Mouse (Mus musculus) CH12F3 (cell line): ENCODE measurements around the gene Sptb.

ENCODE experiments used
- in situ Hi-C: fragments of 300-500 bp; cut with MboI; formaldehyde crosslinking; loops from 2 replicates; pipeline ENCODE4 v1.14.3; 2020; ENCODE audit warnings: low sequenced_read_pairs

Sptb gene

DNA sequence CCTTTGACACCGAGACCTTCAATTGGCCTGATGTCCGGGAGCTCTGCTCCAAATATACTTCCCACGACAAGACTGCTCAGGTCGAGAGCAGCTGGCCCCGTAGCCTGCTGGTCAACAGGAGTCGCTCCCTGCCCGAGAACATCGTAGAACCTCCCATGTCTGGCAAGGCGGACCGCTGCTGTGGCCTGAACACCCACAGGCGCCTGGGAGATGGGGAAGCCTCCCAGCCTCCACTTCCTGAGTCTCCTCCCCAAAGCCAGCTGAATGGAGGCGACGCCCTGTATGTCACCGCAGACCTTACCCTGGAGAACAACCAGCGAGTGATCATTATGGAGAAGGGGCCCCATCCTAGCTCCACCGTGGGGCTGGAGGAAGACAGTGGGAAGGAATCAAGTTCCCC is 132.5 kb downstream of the Sptb start:
- in situ Hi-C loops = no loop called here

DNA sequence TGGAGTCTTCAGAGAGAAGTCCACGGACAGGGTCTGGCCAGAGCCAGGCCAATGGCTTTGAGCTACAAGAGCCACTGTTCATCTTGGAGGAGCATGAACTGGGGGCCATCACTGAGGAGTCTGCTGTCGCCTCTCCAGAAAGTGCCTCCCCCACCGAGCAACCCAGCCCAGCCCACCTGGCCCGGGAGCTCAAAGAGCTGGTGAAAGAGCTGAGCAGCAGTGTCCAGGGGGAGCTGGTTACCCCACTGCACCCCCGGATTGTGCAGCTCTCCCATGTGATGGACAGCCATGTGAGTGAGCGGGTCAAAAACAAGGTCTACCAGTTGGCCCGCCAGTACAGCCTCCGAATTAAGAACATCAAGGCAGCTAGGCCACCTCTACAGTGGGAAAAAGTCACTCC is 133.5 kb downstream of the Sptb start:
- in situ Hi-C loops = no loop called here

DNA sequence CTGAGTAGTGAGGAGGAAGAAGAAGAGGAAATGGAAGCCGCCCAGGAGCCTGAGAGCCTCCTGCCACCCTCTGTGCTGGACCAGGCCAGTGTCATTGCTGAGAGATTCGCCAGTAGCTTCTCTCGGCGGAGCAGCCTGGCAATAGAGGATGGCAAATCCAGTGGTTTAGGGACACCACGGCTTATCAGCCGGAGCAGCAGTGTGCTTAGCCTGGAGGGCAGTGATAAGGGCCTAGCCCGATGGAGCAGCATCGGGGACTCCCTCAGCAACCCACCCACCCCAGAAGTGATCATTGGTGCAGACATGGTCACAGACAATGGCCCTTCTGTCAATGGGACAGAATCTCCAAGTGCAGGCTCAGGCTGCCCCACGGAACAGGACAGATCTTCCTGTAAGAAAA is 134.3 kb downstream of the Sptb start:
- in situ Hi-C loops = no loop called here

DNA sequence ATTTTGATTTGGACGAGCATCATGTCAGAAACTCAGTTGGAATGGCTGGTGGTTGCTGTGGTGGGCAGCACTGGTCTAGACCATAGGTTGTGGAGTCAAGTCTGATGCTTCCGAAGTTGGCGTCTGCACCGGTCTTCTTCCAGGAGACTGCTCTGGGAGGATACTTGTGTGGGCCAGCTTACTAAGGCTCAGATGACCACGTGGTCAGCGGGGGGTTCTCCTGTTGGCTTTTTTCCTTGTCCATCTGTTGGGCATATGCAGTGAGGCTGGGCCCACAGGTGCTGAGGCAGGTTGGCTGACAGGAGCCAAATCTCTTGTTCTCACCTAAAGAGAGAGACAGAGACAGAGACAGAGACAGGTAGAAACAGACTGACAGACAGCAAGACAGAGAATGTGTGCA is 135.5 kb downstream of the Sptb start:
- in situ Hi-C loops = no loop called here

DNA sequence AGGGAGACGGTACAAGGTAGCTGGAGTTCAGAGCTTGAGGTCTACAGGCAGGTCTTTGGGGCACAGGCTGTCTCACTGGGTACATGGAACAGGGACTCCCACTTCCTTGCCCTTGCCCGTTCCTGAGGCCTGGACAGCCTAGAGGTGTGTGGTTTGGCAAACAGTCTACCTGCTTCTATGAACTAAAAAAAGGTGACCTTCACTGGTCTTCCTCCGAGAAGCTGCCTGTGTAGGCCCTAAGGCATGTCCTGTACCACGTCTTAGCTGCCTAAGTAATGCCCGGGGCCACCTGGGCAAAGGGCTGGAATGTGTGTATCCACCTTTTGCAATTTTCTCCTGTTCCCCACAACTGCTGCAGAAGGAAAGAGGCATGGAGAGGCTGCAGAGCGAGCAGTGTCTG is 137.0 kb downstream of the Sptb start:
- in situ Hi-C loops = no loop called here

DNA sequence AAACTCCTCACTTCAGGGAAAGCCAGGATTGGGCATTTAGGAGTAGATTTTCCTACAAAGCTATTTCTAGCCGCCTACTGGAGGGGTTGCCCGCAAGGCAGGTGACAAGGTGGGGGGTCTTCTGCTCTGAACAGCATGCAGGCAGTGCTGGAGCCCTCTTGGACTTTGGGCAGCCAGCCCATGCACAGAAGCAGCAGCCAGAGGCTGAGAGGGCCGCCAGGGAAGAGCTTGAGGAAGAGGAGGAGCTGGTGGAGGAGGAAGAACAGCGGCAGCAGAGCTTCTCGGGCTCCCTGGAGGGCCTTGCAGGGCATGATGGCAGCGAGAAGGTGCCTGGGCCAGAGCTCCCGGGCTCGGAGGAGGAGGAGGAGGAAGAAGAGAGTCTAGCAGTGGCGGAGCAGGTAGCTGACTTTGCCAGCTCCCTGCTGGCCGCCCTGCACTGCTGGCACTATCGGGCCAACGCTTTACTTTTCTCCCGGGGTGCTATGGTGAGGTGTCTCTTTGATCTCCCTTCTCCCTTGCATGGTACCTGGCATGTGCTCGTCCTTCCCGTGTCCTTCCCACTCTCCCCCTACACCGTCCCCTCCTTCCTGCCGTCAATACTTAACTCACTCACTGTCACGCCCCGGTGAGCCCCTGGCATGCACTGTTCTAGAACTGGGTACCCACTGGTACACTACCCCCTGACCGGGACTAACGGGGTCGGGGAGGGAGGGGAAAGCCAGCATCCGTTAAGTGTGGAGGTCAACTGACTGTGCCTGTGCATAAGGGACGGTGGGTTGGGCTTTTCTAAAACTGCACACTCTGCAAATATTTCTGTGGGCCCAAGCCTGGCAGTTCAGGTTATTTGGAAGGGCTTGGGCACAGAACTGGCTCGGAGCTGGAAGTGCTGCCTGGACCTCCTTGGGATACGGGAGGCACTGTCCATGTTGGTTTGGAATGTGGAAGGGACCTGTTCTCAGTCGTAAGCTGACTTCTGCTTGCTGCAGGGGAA is 137.8 kb downstream of the Sptb start:
- in situ Hi-C loops = no loop called here

DNA sequence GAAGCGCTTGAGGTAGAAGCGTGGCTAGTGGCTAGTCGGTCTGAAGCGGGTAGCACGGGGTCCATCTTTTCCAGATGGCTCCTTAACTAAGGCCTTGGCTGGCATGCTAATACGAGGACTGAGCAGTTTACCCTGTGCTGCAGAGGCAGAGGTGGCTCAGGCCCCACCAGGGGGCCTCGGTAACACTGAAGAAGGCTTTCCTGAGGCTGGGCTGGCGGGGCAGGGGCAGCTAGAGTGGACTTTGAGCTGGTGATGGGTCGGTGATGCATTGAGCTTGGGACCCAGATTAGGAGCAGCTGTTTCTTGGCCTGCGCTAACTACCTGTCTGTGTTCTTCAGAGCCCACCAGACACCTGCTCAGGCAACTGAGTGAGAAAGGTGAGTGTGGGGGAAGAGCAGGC is 139.1 kb downstream of the Sptb start:
- in situ Hi-C loops = no loop called here

DNA sequence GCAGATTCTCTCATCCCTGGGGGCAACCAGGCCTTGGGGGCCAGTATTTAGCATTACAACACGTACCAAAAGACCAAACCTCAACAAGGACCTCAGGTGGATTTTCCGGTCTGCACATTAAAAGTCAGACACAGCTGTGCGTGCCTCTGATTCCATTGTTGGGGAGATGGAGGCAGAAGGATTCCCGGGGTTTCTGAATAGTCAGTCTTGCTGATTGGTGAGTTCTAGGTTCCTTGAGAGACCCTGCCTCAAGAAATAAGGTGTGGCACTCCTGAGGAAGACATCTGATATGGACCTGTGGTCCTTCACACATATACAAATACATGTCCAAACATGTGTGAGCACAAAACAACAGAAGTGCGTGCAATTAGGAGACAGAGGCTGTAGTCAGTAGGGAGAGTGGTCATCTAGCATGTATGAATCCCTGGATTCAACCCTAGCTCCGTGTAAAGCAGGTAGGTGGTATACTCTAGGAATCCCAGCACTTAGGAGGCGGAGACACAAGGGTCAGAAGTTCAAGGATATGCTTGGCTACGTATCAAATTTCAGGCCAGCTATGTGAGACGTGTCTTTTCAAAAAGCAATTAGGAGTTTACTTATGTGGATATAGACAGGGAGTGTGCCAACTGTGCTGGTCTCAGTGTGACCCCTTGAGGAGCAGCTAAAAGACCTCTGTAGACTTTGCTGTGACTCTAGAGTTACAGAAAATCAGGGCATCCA is 140.0 kb downstream of the Sptb start:
- in situ Hi-C loops = no loop called here

DNA sequence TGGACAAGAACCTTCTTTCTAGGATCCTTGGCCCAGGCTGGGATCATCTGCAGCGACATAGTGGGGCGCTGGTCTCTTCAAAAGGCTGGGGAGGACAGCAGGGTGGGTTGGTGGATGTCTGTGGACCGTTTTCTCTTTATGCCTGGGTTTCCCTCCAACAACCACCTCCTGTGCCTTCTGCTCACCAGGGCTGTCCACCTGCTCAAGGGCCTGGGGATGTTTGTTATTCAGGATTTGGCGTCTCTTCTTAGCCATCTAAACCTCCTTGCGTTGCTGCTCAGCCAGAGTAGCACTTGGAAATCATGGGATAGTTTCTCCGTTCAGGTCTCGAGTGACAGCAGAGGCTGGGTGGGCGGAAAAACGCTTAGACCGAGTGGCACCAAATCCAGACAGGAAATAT is 144.1 kb downstream of the Sptb start:
- in situ Hi-C loops = no loop called here

DNA sequence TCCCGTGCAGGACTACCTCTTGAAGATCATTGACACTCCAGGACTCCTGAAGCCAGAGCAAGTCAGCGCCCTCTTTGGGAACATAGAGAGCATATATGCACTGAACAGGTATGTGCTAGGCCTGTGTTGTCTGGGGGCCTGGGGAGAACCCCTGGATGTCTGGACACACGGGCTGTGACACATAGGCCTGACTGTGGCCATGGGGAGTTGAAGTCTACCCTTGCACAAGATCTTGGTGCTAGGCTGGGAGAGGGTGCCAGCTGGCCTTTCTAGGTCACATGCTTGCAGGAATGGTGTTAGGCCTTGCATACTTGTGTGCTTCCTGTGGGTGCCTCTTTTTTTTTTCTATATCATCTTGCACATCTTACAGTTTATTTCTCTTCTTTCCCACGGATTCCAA is 148.2 kb downstream of the Sptb start:
- in situ Hi-C loops = no loop called here

DNA sequence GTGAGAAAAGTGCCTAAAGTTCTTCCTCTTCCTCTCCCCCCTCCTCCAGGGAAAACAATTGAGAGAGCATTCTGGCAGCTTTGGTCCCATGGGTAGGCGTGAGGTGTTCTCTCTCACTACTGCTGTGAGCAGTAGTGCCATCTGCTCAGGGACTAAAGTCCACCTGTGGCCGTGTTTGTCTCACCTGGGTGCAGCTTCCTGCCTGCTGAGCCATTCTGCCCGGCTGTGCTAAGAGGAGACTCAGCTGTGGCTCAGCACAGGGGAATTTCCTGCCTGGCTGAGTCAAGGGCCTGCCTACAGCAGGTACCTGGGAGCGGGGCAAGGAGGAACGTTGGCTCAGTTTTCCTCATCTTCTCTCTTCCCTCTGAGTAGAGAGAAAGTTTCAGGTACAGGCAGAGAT is 152.1 kb downstream of the Sptb start:
- in situ Hi-C loops = no loop called here

DNA sequence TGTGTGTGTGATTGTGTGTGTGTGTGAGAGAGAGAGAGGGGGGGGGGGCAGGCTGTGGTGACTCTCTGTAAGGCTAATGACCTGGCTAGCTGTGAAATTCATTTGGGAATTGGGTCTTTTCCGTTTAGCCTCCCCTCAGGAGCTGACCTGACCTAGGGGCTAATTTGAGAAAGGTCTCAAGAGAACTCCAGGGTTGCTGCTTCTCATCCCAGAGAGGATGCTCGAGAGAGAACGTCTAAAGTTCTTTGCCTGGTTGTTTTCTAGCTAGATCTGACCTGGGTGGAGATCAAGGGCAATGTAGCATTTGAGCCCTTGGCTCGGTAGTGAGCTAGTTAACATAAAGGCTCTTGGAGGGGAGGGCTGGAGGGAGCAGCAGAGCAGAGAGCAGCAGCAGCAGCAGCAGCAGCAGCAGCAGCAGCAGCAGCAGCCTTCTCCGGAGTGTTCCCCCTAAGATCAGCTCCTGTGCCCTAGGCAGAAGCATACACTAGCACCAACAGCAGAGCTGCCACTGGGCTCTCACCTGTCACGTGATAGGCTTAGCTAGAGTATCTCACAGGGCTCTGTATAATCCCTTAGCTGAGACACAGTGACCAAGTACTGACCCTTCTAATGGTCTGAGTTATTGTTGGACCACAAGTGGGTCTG is 153.5 kb downstream of the Sptb start:
- in situ Hi-C loops = no loop called here

DNA sequence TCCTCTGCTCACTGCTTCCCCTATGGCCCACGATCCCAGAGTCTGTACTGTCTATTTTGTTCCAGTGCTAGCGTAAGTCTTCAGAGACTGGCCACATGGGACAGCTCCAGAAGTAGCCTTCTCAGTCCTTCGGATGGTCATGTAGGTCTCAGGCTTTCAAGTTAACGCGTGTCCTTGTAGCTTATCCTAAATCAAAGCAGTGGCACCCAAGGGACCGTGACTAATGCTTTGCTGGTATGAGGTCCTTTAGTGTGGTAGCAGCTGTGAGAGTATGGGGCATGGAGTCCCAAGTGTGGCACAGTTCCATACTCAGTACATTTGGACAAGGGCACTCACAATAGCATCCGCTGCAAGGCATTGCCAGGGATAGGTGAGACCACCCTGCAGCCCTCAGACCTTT is 154.2 kb downstream of the Sptb start:
- in situ Hi-C loops = no loop called here

DNA sequence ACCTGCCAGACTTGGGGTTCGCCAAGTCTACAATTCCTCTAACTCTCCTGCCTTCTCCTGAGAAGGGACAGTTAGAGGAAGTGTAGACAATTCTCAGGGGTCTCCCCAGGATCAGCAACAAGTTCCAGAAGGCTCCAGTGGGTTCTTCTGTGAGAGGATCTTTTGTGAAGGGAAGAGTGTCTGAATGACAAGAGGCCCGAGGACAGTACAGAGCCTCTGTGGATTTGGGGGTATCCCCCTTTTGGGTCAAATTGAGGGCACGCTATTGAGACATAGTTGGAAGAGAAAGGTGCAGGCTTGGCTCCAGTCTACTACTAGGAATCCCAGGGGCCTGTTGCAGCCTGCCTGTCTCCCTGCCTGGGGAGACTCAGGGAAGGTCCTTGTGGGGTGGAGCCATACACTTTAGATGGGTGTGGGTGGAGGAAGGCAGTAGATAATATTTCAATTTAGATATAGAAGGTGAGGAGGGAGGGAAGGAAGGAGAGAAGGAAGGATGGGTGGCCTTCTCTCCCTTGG is 155.4 kb downstream of the Sptb start:
- in situ Hi-C loops = no loop called here

DNA sequence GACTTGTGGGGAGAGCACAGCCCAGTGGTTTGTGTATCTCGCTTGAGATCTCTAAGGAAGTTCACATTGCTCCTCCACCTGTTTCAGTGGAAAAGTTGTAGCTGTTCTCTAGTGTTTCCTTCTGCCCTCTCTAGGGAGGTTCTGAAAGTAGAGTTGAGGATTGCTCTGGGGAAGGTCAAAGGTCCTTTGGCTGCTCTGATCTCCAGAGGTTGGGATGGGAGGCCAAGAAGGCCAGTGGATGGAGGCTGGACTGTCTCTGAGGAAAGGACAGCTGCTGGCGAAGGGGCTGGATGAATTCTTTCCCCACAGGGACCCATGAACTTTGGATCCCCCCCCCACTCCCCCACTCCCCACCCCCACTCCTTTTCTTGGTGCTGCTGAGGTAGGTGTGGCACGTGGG is 156.0 kb downstream of the Sptb start:
- in situ Hi-C loops = no loop called here

DNA sequence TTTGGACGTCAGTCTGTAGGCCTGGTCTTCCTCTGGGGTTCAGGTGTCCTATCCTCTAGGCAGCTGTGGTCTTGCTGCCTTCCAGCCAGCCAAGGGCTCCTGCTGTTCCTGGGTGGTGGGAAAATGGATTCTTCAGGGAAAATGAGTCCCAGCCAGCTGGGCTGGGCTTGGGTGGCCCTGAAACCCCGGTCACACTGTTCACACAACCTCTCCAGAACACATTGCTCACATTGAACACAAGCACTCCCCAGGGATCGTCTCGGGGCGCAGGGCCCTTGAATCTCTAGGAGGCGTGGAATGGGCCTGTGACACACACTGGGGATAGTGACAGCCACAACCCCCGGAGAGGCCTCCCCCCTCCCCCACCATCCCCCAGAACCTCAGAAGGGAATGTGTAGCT is 156.4 kb downstream of the Sptb start:
- in situ Hi-C loops = no loop called here

DNA sequence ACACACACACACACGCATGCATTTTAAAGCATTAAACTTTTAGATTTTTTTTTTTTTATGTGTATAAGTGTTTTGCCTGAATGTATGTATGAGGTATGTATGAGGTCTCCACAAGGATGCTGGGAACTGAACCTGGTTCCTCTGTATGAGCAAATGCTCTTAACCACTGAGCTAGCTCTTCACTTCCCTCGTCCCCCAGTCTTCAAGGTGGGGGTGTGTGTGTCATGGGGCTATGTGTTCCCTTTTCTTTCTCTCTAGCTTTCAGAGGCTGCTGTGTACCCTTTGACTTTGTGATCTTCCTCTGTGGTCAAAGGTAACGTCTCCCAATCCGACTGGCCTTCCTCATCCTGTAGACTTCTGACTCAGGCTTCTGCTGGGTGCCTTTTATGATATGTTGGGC is 157.4 kb downstream of the Sptb start:
- in situ Hi-C loops = no loop called here

DNA sequence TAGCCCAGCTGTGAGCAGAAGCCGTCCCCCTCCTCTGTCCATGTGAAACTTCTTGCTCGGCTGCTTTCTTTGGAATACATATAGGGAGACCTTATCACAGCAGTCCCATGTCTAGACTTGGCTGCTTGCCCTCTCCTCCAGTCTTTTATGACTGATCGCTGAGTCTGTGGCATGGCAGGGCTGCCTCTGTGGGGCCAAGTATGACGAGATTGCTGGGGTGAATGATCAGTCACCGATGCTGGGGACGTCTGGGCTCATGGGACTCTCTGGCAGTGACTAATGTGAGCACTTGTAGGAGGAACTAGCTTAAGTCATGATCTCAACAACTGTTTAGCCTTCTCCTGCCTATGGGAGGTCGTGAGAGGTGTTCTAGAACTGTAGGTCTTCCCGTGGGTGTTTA is 158.0 kb downstream of the Sptb start:
- in situ Hi-C loops = no loop called here

DNA sequence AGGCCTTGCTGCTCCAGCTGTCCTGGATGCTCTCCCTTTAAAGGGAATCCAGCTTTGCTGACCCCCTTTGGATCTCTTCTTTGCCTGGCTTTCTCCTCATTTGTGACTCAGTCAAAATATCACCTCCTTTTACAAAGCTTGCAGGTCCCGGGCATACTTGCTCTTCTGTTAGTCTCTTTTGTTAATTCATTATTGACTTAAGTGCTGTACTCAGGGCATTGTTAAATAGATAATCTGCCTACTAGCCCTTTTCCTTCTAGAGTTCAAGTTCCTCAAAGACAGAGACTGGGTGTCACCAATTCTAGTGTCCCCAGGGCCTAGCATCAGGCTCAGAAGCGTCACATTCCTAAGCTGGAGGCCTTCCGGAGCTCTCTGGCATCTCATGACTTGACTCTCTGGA is 161.1 kb downstream of the Sptb start:
- in situ Hi-C loops = no loop called here

DNA sequence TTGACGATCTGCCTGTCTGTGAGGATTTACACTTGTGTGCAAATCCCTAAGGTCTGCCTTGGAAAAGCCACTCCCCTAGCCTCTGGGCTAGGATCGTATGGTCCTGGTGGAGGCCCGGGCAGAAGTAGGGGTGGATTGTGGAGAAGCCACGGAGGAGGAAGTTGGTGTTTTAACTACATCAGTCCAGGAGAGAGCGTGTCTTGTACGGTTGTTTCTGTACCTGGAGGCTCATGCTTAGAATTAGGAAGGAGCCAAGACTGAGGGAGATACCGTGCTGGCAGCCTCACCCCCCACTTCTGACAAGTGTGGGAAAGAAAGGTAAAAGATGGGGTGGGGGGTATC is 162.3 kb downstream of the Sptb start:
- in situ Hi-C loops = no loop called here

DNA sequence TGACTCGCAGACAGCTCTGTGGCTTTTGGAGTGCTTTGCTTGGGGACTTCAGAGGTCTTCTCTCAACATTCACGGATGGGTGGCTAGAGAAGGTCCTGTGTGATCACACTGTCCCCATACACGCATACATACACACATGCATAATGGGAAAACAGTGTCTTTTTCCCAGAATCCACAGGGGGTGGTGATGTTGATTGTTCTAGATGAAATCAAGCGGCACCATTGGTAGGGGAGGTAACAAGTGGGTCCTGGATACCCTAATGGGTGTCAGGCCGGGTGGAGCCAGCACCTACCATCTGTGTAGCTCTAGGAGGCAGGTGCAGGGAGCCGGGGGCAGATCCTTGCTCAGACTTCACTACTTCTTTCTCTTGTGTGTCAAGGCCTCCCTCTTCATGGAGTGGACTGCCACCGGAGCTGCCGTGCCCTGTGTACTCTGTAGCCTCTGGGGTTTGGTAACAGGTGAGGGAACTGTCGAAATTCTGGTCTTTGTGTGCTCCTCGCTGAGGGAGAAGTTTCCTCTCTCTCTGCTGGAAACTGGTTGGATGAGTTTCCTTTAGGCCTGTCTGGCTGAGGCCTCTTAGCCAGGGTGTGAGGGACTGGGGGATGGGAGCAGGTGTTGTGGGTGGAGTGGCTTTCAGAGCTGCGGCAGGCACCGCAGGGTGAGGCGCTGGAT is 162.8 kb downstream of the Sptb start:
- in situ Hi-C loops = no loop called here
